Mouse (Mus musculus): ENCODE measurements around the gene Zfp667. TPM values are rescaled to one million over a fixed set of nuclear protein-coding genes. Genes with fewer than 3 reads are reported as not detected.
"Not testable (repeated sequence)": the region's sequence is repeated elsewhere in the genome, so short reads cannot be mapped to it uniquely, and the experiment has no call there.

Gene Zfp667
- polyA plus RNA-seq, 1 experiment from 2014 or later, result 16.3 TPM

- Histone ChIP-seq H3K27ac (replicated peaks) (no peak overlapping the region), H3K36me3 (no peaks in the 10 kb centered on the region), H3K9ac (no peak overlapping the region), H3K9me3 (no peaks in the 10 kb centered on the region), H3K27me3 (no peaks in the 10 kb centered on the region), H3K4me1 (replicated peaks) (no peaks in the 10 kb centered on the region), H3K4me3 (no peak overlapping the region), H3K4me2 (no peak overlapping the region)
- 63% methylated on average over 8 of the region's 8 CpGs for WGBS
- no peak for ATAC-seq (ENCODE audit: low FRiP score, low read depth)
Observed at GRCm38 (mm10) chr7:6265695-6266094, 20.7 kb upstream of the Zfp667 start.

GRCm38 (mm10) chr7:6277906-6278305 is 8.5 kb upstream of the Zfp667 start:
- H3K27me3 ChIP-seq, result no peaks in the 10 kb centered on the region
- 0 out of 2 replicates have a peak, but pooled peaks cover 2% of the 10 kb centered on the region for H3K4me1 ChIP-seq (replicated peaks)
- H3K9ac ChIP-seq, result no peak overlapping the region
- H3K9me3 ChIP-seq, result no peaks in the 10 kb centered on the region
- no peaks in the 10 kb centered on the region for H3K36me3 ChIP-seq
- no peak overlapping the region for H3K27ac ChIP-seq (replicated peaks)
- ATAC-seq (ENCODE audit: low FRiP score, low read depth), result no peak
- H3K4me3 ChIP-seq, result no peak overlapping the region
- H3K4me2 ChIP-seq, result no peak overlapping the region
- WGBS, result 57% methylated on average over 3 of the region's 3 CpGs

GRCm38 (mm10) chr7:6282749-6283148 is 3.6 kb upstream of the Zfp667 start:
- Histone ChIP-seq H3K27me3 (no peaks in the 10 kb centered on the region), H3K9me3 (no peaks in the 10 kb centered on the region), H3K9ac (peak overlapping the region; percentile 65), H3K4me1 (replicated peaks) (peaks cover 23% of the 10 kb centered on the region), H3K4me3 (peak overlapping the region; percentile 58), H3K36me3 (no peaks in the 10 kb centered on the region), H3K27ac (replicated peaks) (peak overlapping the region; percentile 98), H3K4me2 (peak overlapping the region; percentile 64)
- WGBS, result 2% methylated on average over 1 of the region's 1 CpGs
- no peak for ATAC-seq (ENCODE audit: low FRiP score, low read depth)

GRCm38 (mm10) chr7:6283451-6284075 is 2.8 kb upstream of the Zfp667 start:
- under 1% methylated on average over 23 of the region's 23 CpGs for WGBS
- peak overlapping the region; percentile 64 for H3K4me2 ChIP-seq
- peak overlapping the region; percentile 65 for H3K9ac ChIP-seq
- H3K27ac ChIP-seq (replicated peaks), result peak overlapping the region; percentile 98
- peak; percentile 72 for ATAC-seq (ENCODE audit: low FRiP score, low read depth)
- H3K27me3 ChIP-seq, result no peaks in the 10 kb centered on the region
- no peaks in the 10 kb centered on the region for H3K9me3 ChIP-seq
- H3K36me3 ChIP-seq, result no peaks in the 10 kb centered on the region
- H3K4me3 ChIP-seq, result peak overlapping the region; percentile 58
- peaks cover 31% of the 10 kb centered on the region for H3K4me1 ChIP-seq (replicated peaks)

- no peak for ATAC-seq (ENCODE audit: low FRiP score, low read depth)
- WGBS, result 85% methylated on average over 4 of the region's 4 CpGs
- Histone ChIP-seq H3K4me3 (no peak overlapping the region), H3K27ac (replicated peaks) (peak overlapping the region; percentile 98; the same call in 1 of the 2 replicates), H3K9me3 (no peaks in the 10 kb centered on the region), H3K36me3 (no peaks in the 10 kb centered on the region), H3K27me3 (no peaks in the 10 kb centered on the region), H3K4me2 (peak overlapping the region; percentile 64; the same call in 1 of the 2 replicates), H3K9ac (no peak overlapping the region), H3K4me1 (replicated peaks) (peaks cover 36% of the 10 kb centered on the region)
Observed at GRCm38 (mm10) chr7:6284442-6285012, 1.9 kb upstream of the Zfp667 start.

- 87% methylated on average over 6 of the region's 6 CpGs for WGBS
- H3K9me3 ChIP-seq, result no peaks in the 10 kb centered on the region
- H3K36me3 ChIP-seq, result peaks cover 1% of the 10 kb centered on the region; the same call in 1 of the 2 replicates
- peak overlapping the region; percentile 66 for H3K4me2 ChIP-seq
- H3K27ac ChIP-seq (replicated peaks), result peak overlapping the region; percentile 83; the same call in 1 of the 2 replicates
- H3K4me1 ChIP-seq (replicated peaks), result peaks cover 36% of the 10 kb centered on the region
- no peaks in the 10 kb centered on the region for H3K27me3 ChIP-seq
- H3K9ac ChIP-seq, result no peak overlapping the region
- no peak for ATAC-seq (ENCODE audit: low FRiP score, low read depth)
- H3K4me3 ChIP-seq, result peak overlapping the region; percentile 48
Observed at GRCm38 (mm10) chr7:6285366-6285765, 1.0 kb upstream of the Zfp667 start.

GRCm38 (mm10) chr7:6286921-6287531 is 647 bp downstream of the Zfp667 start:
- 9% methylated on average over 15 of the region's 15 CpGs for WGBS
- Histone ChIP-seq H3K36me3 (peaks cover 4% of the 10 kb centered on the region; the same call in 1 of the 2 replicates), H3K27me3 (no peaks in the 10 kb centered on the region), H3K4me3 (peak overlapping the region; percentile 48), H3K9ac (peak overlapping the region; percentile 44), H3K4me2 (peak overlapping the region; percentile 66), H3K27ac (replicated peaks) (peak overlapping the region; percentile 83), H3K9me3 (no peaks in the 10 kb centered on the region), H3K4me1 (replicated peaks) (peaks cover 36% of the 10 kb centered on the region)
- peak; percentile 31 for ATAC-seq (ENCODE audit: low FRiP score, low read depth)

- H3K36me3 ChIP-seq, result peaks cover 35% of the 10 kb centered on the region
- H3K27ac ChIP-seq (replicated peaks); ATAC-seq (ENCODE audit: low FRiP score, low read depth); H3K9me3 ChIP-seq; H3K4me3 ChIP-seq; H3K27me3 ChIP-seq; H3K4me2 ChIP-seq; H3K9ac ChIP-seq: not testable (repeated sequence)
- WGBS, result 88% methylated on average over 6 of the region's 6 CpGs
- peaks cover 23% of the 10 kb centered on the region for H3K4me1 ChIP-seq (replicated peaks)
Observed at GRCm38 (mm10) chr7:6291121-6291520, 4.7 kb downstream of the Zfp667 start.

- ATAC-seq (ENCODE audit: low FRiP score, low read depth); H3K9me3 ChIP-seq; H3K27ac ChIP-seq (replicated peaks); H3K4me2 ChIP-seq; H3K4me1 ChIP-seq (replicated peaks); H3K27me3 ChIP-seq; H3K9ac ChIP-seq; H3K4me3 ChIP-seq: not testable (repeated sequence)
- peaks cover 57% of the 10 kb centered on the region for H3K36me3 ChIP-seq
- WGBS, result 81% methylated on average over 11 of the region's 11 CpGs
Observed at GRCm38 (mm10) chr7:6300796-6301195, 14.4 kb downstream of the Zfp667 start.

- Histone ChIP-seq H3K4me2 (peak overlapping the region; percentile 72), H3K27me3 (no peaks in the 10 kb centered on the region), H3K9ac (peak overlapping the region; percentile 82), H3K36me3 (peaks cover 12% of the 10 kb centered on the region), H3K9me3 (no peaks in the 10 kb centered on the region), H3K4me3 (peak overlapping the region; percentile 67), H3K27ac (replicated peaks) (peak overlapping the region; percentile 93), H3K4me1 (replicated peaks) (peaks cover 11% of the 10 kb centered on the region)
- ATAC-seq (ENCODE audit: low FRiP score, low read depth), result peak; percentile 90
- WGBS, result 12% methylated on average over 23 of the region's 23 CpGs
Observed at GRCm38 (mm10) chr7:6330458-6331232, 44.3 kb downstream of the Zfp667 start.

GRCm38 (mm10) chr7:6331233-6331956 is 45.0 kb downstream of the Zfp667 start, which contains the start of gene Zfp583:
TSS of gene Zfp583 (minus strand) at chr7:6331285.
- 5% methylated on average over 30 of the region's 31 CpGs for WGBS
- Histone ChIP-seq H3K9ac (peak within 1 kb of the TSS; percentile 82), H3K4me1 (replicated peaks) (peaks cover 11% of the 10 kb centered on the region), H3K27me3 (no peaks in the 10 kb centered on the region), H3K4me2 (peak within 1 kb of the TSS; percentile 72), H3K9me3 (no peaks in the 10 kb centered on the region), H3K36me3 (peaks cover 11% of the 10 kb centered on the region), H3K27ac (replicated peaks) (peak within 1 kb of the TSS; percentile 93), H3K4me3 (peak within 1 kb of the TSS; percentile 67)
- peak; percentile 94 for ATAC-seq (ENCODE audit: low FRiP score, low read depth)

Data from hindbrain, embryonic 15.5 days (tissue).